Mouse (Mus musculus) bone marrow macrophage, adult 2 months (primary cell): ENCODE measurements around the gene Syndig1. TPM values are rescaled to one million over a fixed set of nuclear protein-coding genes. Genes with fewer than 3 reads are reported as not detected.

Experiments used
- H3K27ac ChIP-seq: 2 replicates; pipeline ENCODE4 v1.5.1; 2012; ENCODE audit warnings: low read depth, low read length; ENCODE audit not compliant: insufficient read depth
- H3K4me1 ChIP-seq: 2 replicates; pipeline ENCODE4 v1.6.1; 2012; ENCODE audit warnings: low read length; ENCODE audit not compliant: control insufficient read depth, insufficient read depth
- H3K4me3 ChIP-seq: 2 replicates; pipeline ENCODE4 v1.5.1; 2012; ENCODE audit warnings: mild to moderate bottlenecking, low read length, moderate library complexity; ENCODE audit not compliant: insufficient read depth
- CTCF ChIP-seq: IDR thresholded peaks from 2 replicates; pipeline ENCODE4 v1.5.1; 2012; ENCODE audit warnings: low read depth, mild to moderate bottlenecking, low read length, moderate library complexity
- POLR2A ChIP-seq: IDR thresholded peaks from 2 replicates; pipeline ENCODE4 v1.6.1; 2012; ENCODE audit warnings: mild to moderate bottlenecking, low read depth, low read length, borderline replicate concordance
- polyA plus RNA-seq: library from polyadenylated mRNA; stranded (reverse); fragments of >200 nt; gene quantifications from 2 replicates; pipeline ENCODE4 v1.2.4, GENCODE M21; 2012; ENCODE audit not compliant: missing spikeins, insufficient read depth, insufficient read length

Gene Syndig1
- polyA plus RNA-seq, 1 experiment = not detected

DNA sequence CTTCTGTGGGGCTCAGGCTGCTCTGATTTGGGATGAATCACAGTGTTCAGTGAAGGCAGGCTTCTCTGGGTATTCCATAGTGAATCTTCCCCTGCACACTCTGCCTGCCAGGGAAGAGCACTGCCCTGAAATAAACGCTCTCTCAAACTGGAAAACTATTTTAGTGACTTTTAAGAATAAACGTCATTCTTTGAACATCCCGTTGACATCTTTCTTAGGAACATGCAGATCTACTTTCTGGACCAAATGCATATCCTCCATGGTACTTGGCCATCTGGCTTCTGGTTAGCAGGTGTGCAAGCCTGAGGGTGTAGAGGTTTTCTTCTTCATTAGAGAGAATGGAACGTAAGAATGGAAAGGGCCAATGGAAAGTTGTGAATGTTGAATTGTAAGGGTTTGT, 43.5 kb downstream of the Syndig1 start:
- Histone ChIP-seq H3K4me3 (no peak overlapping the region), H3K27ac (no peak overlapping the region)
- TF ChIP-seq CTCF (no peak), POLR2A (no peak)

DNA sequence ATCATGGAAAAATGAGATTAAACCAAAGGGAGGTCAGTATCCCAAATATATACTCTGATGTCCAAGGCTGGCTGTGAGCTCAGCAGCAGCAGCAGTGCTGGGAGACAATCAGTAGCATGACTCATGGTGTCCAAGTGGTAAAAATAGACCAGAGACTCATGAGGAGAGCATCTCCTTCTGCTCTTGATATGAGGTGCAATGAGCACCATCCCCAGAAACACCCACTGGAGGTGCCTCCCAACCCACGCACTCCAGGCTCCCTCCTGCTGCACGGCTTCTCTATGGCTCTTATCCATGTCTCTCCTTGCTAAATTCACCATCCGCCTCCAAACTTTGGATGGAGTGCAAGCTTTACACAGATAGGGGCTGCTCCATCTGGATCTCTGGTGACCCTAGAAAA, 44.3 kb downstream of the Syndig1 start:
- no peak overlapping the region for H3K27ac ChIP-seq

More for the DNA sequence above, 43.5 kb downstream of the Syndig1 start:
- H3K4me1 ChIP-seq = no peaks in the 10 kb centered on the region

DNA sequence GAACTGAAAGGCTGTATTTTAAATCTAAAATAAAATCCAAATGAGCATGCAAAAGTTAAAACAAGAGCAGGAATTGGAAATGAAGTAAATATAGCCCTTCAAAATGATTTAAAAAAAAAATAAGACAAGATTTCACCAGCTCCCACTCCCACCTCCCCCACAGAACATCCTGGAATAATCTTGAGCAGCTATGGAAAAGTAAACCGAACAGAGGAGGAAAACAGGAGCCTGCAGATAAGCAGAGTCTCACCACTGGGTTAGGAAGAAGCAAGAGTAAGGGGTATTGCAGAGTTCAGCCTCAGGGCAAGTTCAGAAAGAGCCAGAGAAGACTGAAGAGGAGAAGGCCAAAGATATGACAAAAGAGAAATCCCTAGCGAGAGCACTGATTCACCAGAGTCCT, 48.9 kb downstream of the Syndig1 start:
- H3K4me1 ChIP-seq = no peaks in the 10 kb centered on the region
- no peak overlapping the region for H3K4me3 ChIP-seq
- no peak overlapping the region for H3K27ac ChIP-seq
- no peak for TF ChIP-seq POLR2A
- TF ChIP-seq CTCF = no peak

More for the DNA sequence above, 44.3 kb downstream of the Syndig1 start:
- no peak overlapping the region for H3K4me3 ChIP-seq
- no peaks in the 10 kb centered on the region for H3K4me1 ChIP-seq
- no peak for TF ChIP-seq CTCF
- TF ChIP-seq POLR2A = no peak

DNA sequence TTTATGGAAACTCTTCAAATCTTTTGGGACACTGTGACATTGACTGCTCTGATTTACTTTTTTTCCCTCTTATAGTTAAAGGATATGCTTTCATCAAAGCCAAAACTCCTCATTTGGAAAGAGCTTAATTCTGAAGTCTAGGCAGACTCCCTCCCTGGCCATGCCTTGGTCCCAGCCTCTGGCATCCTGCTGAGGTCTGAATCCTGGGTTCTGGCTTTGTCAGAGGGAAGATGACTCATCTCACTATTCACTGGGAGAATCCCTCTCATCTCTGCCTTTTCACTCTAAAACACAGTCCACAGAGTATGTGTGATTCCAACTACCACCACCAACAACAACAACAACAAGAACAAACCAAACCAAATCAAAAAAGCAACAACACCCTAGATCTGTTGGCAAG, 58.6 kb downstream of the Syndig1 start:
- no peak overlapping the region for H3K27ac ChIP-seq
- H3K4me3 ChIP-seq = no peak overlapping the region
- TF ChIP-seq CTCF (no peak), POLR2A (no peak)
- H3K4me1 ChIP-seq = no peaks in the 10 kb centered on the region

DNA sequence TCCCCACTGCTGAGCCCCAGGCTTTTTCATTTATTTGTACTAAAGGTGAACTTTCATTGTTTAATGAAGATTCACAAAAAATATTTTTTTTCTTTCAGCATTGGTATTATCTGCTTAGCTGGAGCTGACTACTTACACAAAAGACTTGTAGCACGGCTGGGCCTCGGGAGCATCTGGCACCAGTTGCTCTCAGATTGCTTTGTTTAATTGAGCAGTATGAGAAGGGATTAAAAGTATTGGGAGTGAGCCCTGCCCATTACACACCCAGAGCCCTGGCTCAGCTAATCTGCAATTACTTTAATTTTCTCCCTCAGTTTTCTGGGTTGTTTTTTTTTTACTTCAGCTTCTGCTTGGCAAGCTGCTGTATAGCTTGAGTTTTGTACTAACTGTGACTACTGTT, 62.6 kb downstream of the Syndig1 start:
- no peaks in the 10 kb centered on the region for H3K4me1 ChIP-seq
- H3K27ac ChIP-seq = no peak overlapping the region
- H3K4me3 ChIP-seq = no peak overlapping the region
- no peak for TF ChIP-seq CTCF
- TF ChIP-seq POLR2A = no peak

DNA sequence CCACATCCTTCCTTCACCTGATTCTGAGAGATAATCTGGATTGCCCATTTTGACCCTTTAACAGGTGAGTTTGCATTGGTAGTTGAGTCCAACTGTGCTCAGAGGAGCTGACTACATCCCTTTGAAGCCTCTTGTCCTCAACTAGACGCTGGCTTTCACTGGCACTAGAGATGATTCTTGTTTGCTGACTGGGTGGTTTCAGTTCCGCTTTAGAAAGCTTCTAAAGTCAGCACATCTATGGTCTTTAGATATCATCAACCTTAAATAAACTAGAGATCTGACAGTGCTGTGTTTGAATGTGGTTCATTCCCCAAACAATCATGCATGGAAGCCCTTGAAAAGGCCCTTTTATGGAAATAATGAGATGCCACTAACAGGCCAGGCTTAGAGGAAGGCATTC, 67.3 kb downstream of the Syndig1 start:
- H3K27ac ChIP-seq = no peak overlapping the region
- no peaks in the 10 kb centered on the region for H3K4me1 ChIP-seq
- H3K4me3 ChIP-seq = no peak overlapping the region
- TF ChIP-seq CTCF (no peak), POLR2A (no peak)

DNA sequence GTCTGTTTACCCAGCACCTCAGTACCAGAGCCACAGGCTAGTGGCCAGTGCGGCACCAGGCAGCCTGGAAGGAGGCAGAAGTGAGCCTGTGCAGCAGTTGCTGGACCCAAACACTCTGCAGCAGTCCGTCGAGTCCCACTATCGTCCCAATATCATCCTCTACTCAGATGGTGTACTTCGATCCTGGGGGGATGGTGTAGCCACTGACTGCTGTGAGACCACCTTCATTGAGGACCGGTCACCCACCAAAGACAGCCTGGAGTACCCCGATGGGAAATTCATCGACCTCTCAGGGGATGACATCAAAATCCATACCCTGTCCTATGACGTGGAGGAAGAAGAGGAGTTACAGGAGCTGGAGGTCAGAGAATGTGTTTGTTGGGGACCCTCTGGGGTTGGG, 70.6 kb downstream of the Syndig1 start:
- no peak overlapping the region for H3K27ac ChIP-seq
- H3K4me1 ChIP-seq = no peaks in the 10 kb centered on the region
- no peak for TF ChIP-seq POLR2A
- TF ChIP-seq CTCF = no peak
- no peak overlapping the region for H3K4me3 ChIP-seq

DNA sequence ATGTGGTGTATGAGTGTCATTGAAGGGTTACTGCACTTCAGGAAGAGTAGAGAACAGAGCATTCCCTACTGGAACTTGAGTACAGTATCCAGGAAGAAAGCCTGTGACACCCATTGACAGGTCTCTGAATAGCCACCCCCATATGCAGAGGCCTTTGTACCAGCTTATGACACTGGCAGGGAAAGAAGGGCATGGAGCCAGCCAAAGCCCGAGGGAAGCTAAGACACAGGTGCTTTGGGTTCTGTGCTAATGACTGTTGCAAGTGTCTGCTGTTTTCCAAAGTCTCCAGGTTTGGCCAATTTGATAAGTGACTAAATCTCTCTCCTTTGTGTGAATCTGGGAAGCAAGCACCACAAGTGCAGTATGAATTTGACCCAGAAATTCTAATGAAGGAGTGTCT, 71.6 kb downstream of the Syndig1 start:
- no peak overlapping the region for H3K27ac ChIP-seq
- no peak overlapping the region for H3K4me3 ChIP-seq
- TF ChIP-seq CTCF = no peak
- TF ChIP-seq POLR2A = no peak
- no peaks in the 10 kb centered on the region for H3K4me1 ChIP-seq

DNA sequence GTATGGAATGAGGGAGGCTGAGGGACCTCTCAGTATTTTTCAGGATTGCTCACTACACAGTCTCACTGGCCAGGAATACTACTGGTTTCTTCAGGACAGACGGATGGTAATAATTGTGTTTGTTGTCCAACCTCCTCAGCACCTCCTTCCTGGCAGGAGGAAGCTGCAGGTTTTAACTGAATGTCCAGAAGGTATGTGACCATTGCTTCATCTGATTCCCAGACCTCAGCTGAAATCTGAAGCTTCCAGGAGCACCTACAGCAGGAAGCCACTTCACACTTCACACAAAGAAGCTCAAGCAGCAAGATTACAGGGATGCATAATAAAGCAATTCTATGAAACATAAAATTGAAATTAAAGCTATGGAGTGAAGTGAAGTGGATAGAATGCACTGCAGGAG, 75.4 kb downstream of the Syndig1 start:
- TF ChIP-seq POLR2A = no peak
- no peak for TF ChIP-seq CTCF
- H3K4me3 ChIP-seq = no peak overlapping the region
- H3K27ac ChIP-seq = no peak overlapping the region
- no peaks in the 10 kb centered on the region for H3K4me1 ChIP-seq

DNA sequence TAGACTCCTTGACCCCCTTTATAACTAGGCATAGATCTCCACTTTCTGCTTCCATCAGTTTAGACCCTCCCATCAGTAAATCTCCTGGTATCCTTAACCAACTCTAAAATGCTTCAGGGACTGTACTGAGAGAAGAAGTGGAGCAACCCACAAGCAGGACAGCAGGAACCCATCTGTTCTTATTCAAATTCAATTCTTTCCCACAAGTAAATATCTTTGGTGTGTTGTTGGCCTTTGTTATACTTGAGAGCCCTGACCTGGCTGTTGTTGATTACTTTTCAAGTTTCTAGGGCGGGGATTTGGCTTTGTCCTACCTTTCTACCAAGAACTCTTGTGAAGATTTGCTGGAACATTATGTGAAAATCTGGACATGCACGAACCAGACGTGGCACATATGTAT, 77.7 kb downstream of the Syndig1 start:
- no peak overlapping the region for H3K4me3 ChIP-seq
- H3K4me1 ChIP-seq = no peaks in the 10 kb centered on the region
- H3K27ac ChIP-seq = no peak overlapping the region
- TF ChIP-seq POLR2A = no peak
- no peak for TF ChIP-seq CTCF

DNA sequence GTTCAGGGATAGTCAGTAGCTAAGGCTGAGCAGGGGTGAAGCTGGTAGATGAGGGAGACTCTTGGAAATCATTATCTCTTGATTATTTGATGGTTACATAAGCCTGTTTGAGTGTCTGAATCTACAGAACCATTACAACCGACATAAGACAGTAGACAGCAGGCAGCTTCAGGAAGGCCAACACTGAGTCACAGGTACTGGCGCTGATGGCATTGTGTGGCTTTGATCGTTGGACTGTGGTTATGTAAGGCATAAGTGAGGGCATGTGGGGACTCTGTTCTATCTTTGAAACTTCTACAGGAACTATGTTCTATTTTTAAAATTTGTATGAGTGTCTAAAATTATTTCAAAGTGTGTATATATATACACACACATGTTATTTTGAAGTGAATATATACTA, 88.2 kb downstream of the Syndig1 start:
- no peak overlapping the region for H3K27ac ChIP-seq
- no peak overlapping the region for H3K4me3 ChIP-seq
- no peaks in the 10 kb centered on the region for H3K4me1 ChIP-seq
- no peak for TF ChIP-seq POLR2A
- no peak for TF ChIP-seq CTCF
